In genomic region chr17:29680921-29681320, GRCm38 (mm10) we compare ENCODE assay signal across 1 mouse cellular context.
TF ChIP-seq lines count a peak whose summit lies in the region.

No protein-coding gene starts in this region.

TF ChIP-seq in CH12.LX, 34 proteins besides CTCF, POLR2A, EP300 and RAD21 (continued from another document):
- TF ChIP-seq SMC3 (IDR thresholded peaks at IDR 0.05; ENCODE audit: low read depth, low read length): no peak
- no peak for TF ChIP-seq ZNF384 (IDR thresholded peaks at IDR 0.05; ENCODE audit: low read depth, low read length)
